Mouse (Mus musculus): ENCODE measurements around the gene Gm14569. TPM values are rescaled to one million over a fixed set of nuclear protein-coding genes. Genes with fewer than 3 reads are reported as not detected.

Gm14569 gene
- polyA plus RNA-seq, 1 experiment from 2014 or later: not detected

GRCm38 (mm10) chrX:36487996-36488395, 3.6 kb downstream of the Gm14569 start:
- Histone ChIP-seq H3K27me3 (ENCODE audit: control insufficient read depth, insufficient read depth, low read length) (no peaks in the 10 kb centered on the region), H3K27ac (ENCODE audit: low read length) (no peak overlapping the region), H3K9me3 (ENCODE audit: control insufficient read depth, low read depth, low read length) (no peaks in the 10 kb centered on the region), H3K36me3 (ENCODE audit: control insufficient read depth, insufficient read depth, low read length) (no peaks in the 10 kb centered on the region), H3K4me3 (ENCODE audit: low read depth, low read length) (no peak overlapping the region), H3K4me1 (ENCODE audit: control insufficient read depth, insufficient read depth, low read length) (no peaks in the 10 kb centered on the region), H3K4me2 (replicated peaks; ENCODE audit: low read depth, low read length) (no peak overlapping the region), H3K9ac (replicated peaks; ENCODE audit: low read depth, low read length) (no peak overlapping the region)
- 45% methylated on average over 7 of the region's 7 CpGs for WGBS
- ATAC-seq (ENCODE audit: insufficient number of reproducible peaks, insufficient read depth, low FRiP score, low read depth): no peak

- WGBS: 76% methylated on average over 3 of the region's 3 CpGs
- H3K27me3 ChIP-seq (ENCODE audit: control insufficient read depth, insufficient read depth, low read length): no peaks in the 10 kb centered on the region
- H3K4me3 ChIP-seq (ENCODE audit: low read depth, low read length): no peak overlapping the region
- H3K9ac ChIP-seq (replicated peaks; ENCODE audit: low read depth, low read length): no peak overlapping the region
- no peak for ATAC-seq (ENCODE audit: insufficient number of reproducible peaks, insufficient read depth, low FRiP score, low read depth)
- no peaks in the 10 kb centered on the region for H3K9me3 ChIP-seq (ENCODE audit: control insufficient read depth, low read depth, low read length)
- no peaks in the 10 kb centered on the region for H3K4me1 ChIP-seq (ENCODE audit: control insufficient read depth, insufficient read depth, low read length)
- H3K4me2 ChIP-seq (replicated peaks; ENCODE audit: low read depth, low read length): no peak overlapping the region
- H3K27ac ChIP-seq (ENCODE audit: low read length): no peak overlapping the region
- no peaks in the 10 kb centered on the region for H3K36me3 ChIP-seq (ENCODE audit: control insufficient read depth, insufficient read depth, low read length)
These were observed 16.8 kb downstream of the Gm14569 start for GRCm38 (mm10) chrX:36474873-36475272.

GRCm38 (mm10) chrX:36474103-36474751, 17.4 kb downstream of the Gm14569 start:
- no peaks in the 10 kb centered on the region for H3K9me3 ChIP-seq (ENCODE audit: control insufficient read depth, low read depth, low read length)
- H3K27me3 ChIP-seq (ENCODE audit: control insufficient read depth, insufficient read depth, low read length): no peaks in the 10 kb centered on the region
- no peak overlapping the region for H3K9ac ChIP-seq (replicated peaks; ENCODE audit: low read depth, low read length)
- H3K27ac ChIP-seq (ENCODE audit: low read length): no peak overlapping the region
- 47% methylated on average over 6 of the region's 6 CpGs for WGBS
- no peak for ATAC-seq (ENCODE audit: insufficient number of reproducible peaks, insufficient read depth, low FRiP score, low read depth)
- H3K4me2 ChIP-seq (replicated peaks; ENCODE audit: low read depth, low read length): no peak overlapping the region
- no peaks in the 10 kb centered on the region for H3K4me1 ChIP-seq (ENCODE audit: control insufficient read depth, insufficient read depth, low read length)
- no peak overlapping the region for H3K4me3 ChIP-seq (ENCODE audit: low read depth, low read length)
- H3K36me3 ChIP-seq (ENCODE audit: control insufficient read depth, insufficient read depth, low read length): no peaks in the 10 kb centered on the region

- Histone ChIP-seq H3K4me1 (ENCODE audit: control insufficient read depth, insufficient read depth, low read length) (no peaks in the 10 kb centered on the region), H3K9ac (replicated peaks; ENCODE audit: low read depth, low read length) (no peak overlapping the region), H3K36me3 (ENCODE audit: control insufficient read depth, insufficient read depth, low read length) (no peaks in the 10 kb centered on the region), H3K4me2 (replicated peaks; ENCODE audit: low read depth, low read length) (no peak overlapping the region), H3K27ac (ENCODE audit: low read length) (no peak overlapping the region), H3K9me3 (ENCODE audit: control insufficient read depth, low read depth, low read length) (no peaks in the 10 kb centered on the region), H3K4me3 (ENCODE audit: low read depth, low read length) (no peak overlapping the region), H3K27me3 (ENCODE audit: control insufficient read depth, insufficient read depth, low read length) (no peaks in the 10 kb centered on the region)
- WGBS: 34% methylated on average over 1 of the region's 1 CpGs
- ATAC-seq (ENCODE audit: insufficient number of reproducible peaks, insufficient read depth, low FRiP score, low read depth): no peak
These were observed 35.6 kb downstream of the Gm14569 start for GRCm38 (mm10) chrX:36456031-36456430.

- H3K9me3 ChIP-seq (ENCODE audit: control insufficient read depth, low read depth, low read length): no peaks in the 10 kb centered on the region
- 100% methylated on average over 1 of the region's 1 CpGs for WGBS
- ATAC-seq (ENCODE audit: insufficient number of reproducible peaks, insufficient read depth, low FRiP score, low read depth): no peak
- H3K27ac ChIP-seq (ENCODE audit: low read length): no peak overlapping the region
- no peak overlapping the region for H3K4me2 ChIP-seq (replicated peaks; ENCODE audit: low read depth, low read length)
- H3K36me3 ChIP-seq (ENCODE audit: control insufficient read depth, insufficient read depth, low read length): no peaks in the 10 kb centered on the region
- no peaks in the 10 kb centered on the region for H3K27me3 ChIP-seq (ENCODE audit: control insufficient read depth, insufficient read depth, low read length)
- no peaks in the 10 kb centered on the region for H3K4me1 ChIP-seq (ENCODE audit: control insufficient read depth, insufficient read depth, low read length)
- H3K4me3 ChIP-seq (ENCODE audit: low read depth, low read length): no peak overlapping the region
- no peak overlapping the region for H3K9ac ChIP-seq (replicated peaks; ENCODE audit: low read depth, low read length)
These were observed 53.7 kb downstream of the Gm14569 start for GRCm38 (mm10) chrX:36437932-36438331.

GRCm38 (mm10) chrX:36434993-36435392, 56.6 kb downstream of the Gm14569 start:
- 44% methylated on average over 6 of the region's 6 CpGs for WGBS
- Histone ChIP-seq H3K36me3 (ENCODE audit: control insufficient read depth, insufficient read depth, low read length) (no peaks in the 10 kb centered on the region), H3K9ac (replicated peaks; ENCODE audit: low read depth, low read length) (no peak overlapping the region), H3K4me3 (ENCODE audit: low read depth, low read length) (no peak overlapping the region), H3K4me1 (ENCODE audit: control insufficient read depth, insufficient read depth, low read length) (no peaks in the 10 kb centered on the region), H3K27me3 (ENCODE audit: control insufficient read depth, insufficient read depth, low read length) (no peaks in the 10 kb centered on the region), H3K27ac (ENCODE audit: low read length) (no peak overlapping the region), H3K4me2 (replicated peaks; ENCODE audit: low read depth, low read length) (no peak overlapping the region), H3K9me3 (ENCODE audit: control insufficient read depth, low read depth, low read length) (no peaks in the 10 kb centered on the region)
- no peak for ATAC-seq (ENCODE audit: insufficient number of reproducible peaks, insufficient read depth, low FRiP score, low read depth)

GRCm38 (mm10) chrX:36419153-36419552, 72.5 kb downstream of the Gm14569 start:
- H3K4me3 ChIP-seq (ENCODE audit: low read depth, low read length): no peak overlapping the region
- 89% methylated on average over 3 of the region's 3 CpGs for WGBS
- no peak overlapping the region for H3K9ac ChIP-seq (replicated peaks; ENCODE audit: low read depth, low read length)
- H3K27ac ChIP-seq (ENCODE audit: low read length): no peak overlapping the region
- H3K36me3 ChIP-seq (ENCODE audit: control insufficient read depth, insufficient read depth, low read length): no peaks in the 10 kb centered on the region
- no peak overlapping the region for H3K4me2 ChIP-seq (replicated peaks; ENCODE audit: low read depth, low read length)
- no peaks in the 10 kb centered on the region for H3K27me3 ChIP-seq (ENCODE audit: control insufficient read depth, insufficient read depth, low read length)
- ATAC-seq (ENCODE audit: insufficient number of reproducible peaks, insufficient read depth, low FRiP score, low read depth): no peak
- no peaks in the 10 kb centered on the region for H3K9me3 ChIP-seq (ENCODE audit: control insufficient read depth, low read depth, low read length)
- H3K4me1 ChIP-seq (ENCODE audit: control insufficient read depth, insufficient read depth, low read length): no peaks in the 10 kb centered on the region

GRCm38 (mm10) chrX:36402316-36402715, 89.3 kb downstream of the Gm14569 start:
- no peaks in the 10 kb centered on the region for H3K27me3 ChIP-seq (ENCODE audit: control insufficient read depth, insufficient read depth, low read length)
- no peak overlapping the region for H3K27ac ChIP-seq (ENCODE audit: low read length)
- no peak for ATAC-seq (ENCODE audit: insufficient number of reproducible peaks, insufficient read depth, low FRiP score, low read depth)
- 64% methylated on average over 6 of the region's 6 CpGs for WGBS
- no peak overlapping the region for H3K4me3 ChIP-seq (ENCODE audit: low read depth, low read length)
- no peaks in the 10 kb centered on the region for H3K36me3 ChIP-seq (ENCODE audit: control insufficient read depth, insufficient read depth, low read length)
- H3K4me1 ChIP-seq (ENCODE audit: control insufficient read depth, insufficient read depth, low read length): no peaks in the 10 kb centered on the region
- H3K4me2 ChIP-seq (replicated peaks; ENCODE audit: low read depth, low read length): no peak overlapping the region
- H3K9ac ChIP-seq (replicated peaks; ENCODE audit: low read depth, low read length): no peak overlapping the region
- H3K9me3 ChIP-seq (ENCODE audit: control insufficient read depth, low read depth, low read length): no peaks in the 10 kb centered on the region

- ATAC-seq (ENCODE audit: insufficient number of reproducible peaks, insufficient read depth, low FRiP score, low read depth): no peak
- Histone ChIP-seq H3K9ac (replicated peaks; ENCODE audit: low read depth, low read length) (no peak within 1 kb of the TSS), H3K27me3 (ENCODE audit: control insufficient read depth, insufficient read depth, low read length) (no peaks in the 10 kb centered on the region), H3K27ac (ENCODE audit: low read length) (no peak within 1 kb of the TSS), H3K4me1 (ENCODE audit: control insufficient read depth, insufficient read depth, low read length) (no peaks in the 10 kb centered on the region), H3K4me3 (ENCODE audit: low read depth, low read length) (no peak within 1 kb of the TSS), H3K9me3 (ENCODE audit: control insufficient read depth, low read depth, low read length) (no peaks in the 10 kb centered on the region), H3K4me2 (replicated peaks; ENCODE audit: low read depth, low read length) (no peak within 1 kb of the TSS), H3K36me3 (ENCODE audit: control insufficient read depth, insufficient read depth, low read length) (no peaks in the 10 kb centered on the region)
- 90% methylated on average over 13 of the region's 13 CpGs for WGBS
These were observed 90.7 kb downstream of the Gm14569 start, which contains the start of gene Gm6268 for GRCm38 (mm10) chrX:36400980-36401379. Gene Gm6268, plus strand, starts transcription at chrX:36401280.
